Mouse (Mus musculus) right cerebral cortex, postnatal 10 days (tissue): ENCODE data around the gene Gm8159.
A peak's percentile ranks its signal among the peaks of the same experiment; 100 is the strongest.
"Not testable (repeated sequence)": the region's sequence is repeated elsewhere in the genome, so short reads cannot be mapped to it uniquely, and the experiment has no call there.

ENCODE experiments used
- DNase-seq, 2 experiments: peaks; one replicate each; pipeline ENCODE4 v3.0.0; 2021; ENCODE audit warnings: low spot score in 2 of 2

Gene Gm8159

DNA sequence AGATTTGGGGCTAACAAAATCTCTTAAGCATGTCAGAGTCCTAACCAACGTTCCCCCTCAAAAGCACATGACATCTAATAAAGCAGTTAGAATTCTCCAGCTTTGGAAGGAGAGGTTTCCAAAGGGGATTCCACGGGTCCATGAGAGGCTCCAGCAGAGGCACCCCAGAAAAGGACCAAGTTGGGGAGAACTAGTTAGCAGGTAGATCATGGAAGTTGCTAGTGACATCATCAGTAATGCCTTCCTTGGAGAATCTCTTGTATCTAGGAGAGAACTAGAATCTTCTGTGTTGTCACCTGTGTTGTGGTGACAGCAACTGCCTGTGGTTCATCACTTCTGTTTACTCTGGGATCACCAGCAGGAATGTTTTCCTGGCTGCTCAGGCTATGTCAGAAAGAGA lies at the start of gene Gm8159:
Gene Gm8159, plus strand, starts transcription at position 301 of the 400 bp plus-strand sequence.
- not testable (repeated sequence) for DNase-seq

DNA sequence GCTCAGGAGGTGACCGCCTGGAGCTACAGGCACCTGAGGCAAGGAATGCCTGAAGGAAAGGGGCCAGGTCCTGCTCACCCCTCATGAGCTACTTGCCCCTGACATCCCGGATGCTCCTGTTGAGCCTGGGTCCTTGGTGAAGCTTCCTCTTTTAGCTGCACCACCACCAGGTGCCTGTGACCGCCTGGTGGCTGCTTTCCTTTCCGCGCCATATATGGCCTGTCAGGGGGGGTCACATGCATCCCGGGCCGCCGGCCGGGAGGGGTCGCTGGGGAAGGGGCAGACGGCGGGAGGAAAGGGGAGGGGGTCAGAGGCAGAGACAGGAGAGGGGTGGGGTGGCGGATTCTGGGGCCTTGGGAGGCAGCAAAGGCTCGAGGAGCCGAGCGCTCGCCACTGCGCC lies 17.2 kb downstream of the Gm8159 start:
- peak; percentile 19 to 26 for DNase-seq

GRCm38 (mm10) chr14:4650324-4650723 lies 18.2 kb downstream of the Gm8159 start:
- DNase-seq = peak; percentile 33 to 48

DNA sequence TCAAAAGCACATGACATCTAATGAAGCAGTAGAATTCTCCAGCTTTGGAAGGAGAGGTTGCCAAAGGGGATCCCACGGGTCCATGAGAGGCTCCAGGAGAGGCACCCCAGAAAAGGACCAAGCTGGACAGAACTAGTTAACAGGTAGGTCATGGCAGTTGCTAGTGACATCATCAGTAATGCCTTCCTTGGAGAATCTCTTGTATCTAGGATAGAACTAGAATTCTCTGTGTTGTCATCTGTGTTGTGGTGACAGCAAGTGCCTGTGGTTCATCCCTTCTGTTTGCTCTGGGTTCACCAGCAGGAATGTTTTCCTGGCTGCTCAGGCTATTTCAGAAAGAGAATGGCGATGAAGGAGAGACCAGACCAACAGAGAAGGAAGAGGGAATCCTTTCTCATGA lies 31.7 kb downstream of the Gm8159 start, which contains the start of gene Gm3239:
Gene Gm3239, plus strand, starts transcription at position 301 of the 400 bp plus-strand sequence.
- DNase-seq = not testable (repeated sequence)
